Mouse (Mus musculus) skeletal muscle tissue, adult 2 months (tissue): ENCODE data around the gene Eva1b.
"Not testable (repeated sequence)": the region's sequence is repeated elsewhere in the genome, so short reads cannot be mapped to it uniquely, and the experiment has no call there.

Experiments
- DNase-seq: peaks from one replicate; pipeline ENCODE4 v3.0.0-alpha.2; 2012; ENCODE audit warnings: low read depth, low spot score

Eva1b gene

DNA sequence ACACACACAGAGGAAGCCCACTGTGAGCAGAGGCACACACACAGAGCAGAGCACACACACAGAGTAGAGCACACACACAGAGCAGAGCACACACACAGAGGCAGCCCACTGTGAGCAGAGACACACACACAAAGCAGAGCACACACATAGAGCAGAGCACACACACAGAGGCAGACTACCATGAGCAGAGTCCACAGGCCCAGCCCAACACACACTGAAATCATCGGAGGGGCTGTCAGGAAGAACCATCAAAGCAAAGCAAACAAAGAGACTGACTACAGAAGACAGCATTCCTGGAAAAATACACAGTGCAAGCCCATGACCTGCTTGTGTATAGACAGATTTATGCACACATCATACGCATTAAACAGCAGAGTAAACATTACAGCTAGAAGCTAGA is 8.3 kb downstream of the Eva1b start:
- DNase-seq: no peak

- no peak for DNase-seq
Observed at GRCm38 (mm10) chr4:126156617-126157016, 9.1 kb downstream of the Eva1b start.

DNA sequence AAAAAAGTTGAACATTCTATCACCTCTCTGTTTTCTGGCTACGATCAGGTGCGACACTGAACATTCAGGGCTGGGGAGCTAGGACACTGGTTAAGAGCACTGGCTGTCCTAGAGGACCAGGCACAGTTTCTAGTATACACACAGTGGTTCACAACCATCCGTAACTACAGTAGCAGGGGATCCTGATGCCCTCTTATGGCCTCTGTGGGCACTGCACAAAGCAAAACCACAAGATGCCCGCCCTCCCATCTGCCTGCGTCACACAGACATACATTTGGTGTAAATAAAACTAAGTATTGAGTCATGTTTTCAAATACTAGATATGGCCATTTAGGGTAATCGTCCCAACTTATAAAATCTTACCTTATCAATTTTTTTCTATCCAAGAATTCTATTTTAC is 10.0 kb downstream of the Eva1b start:
- no peak for DNase-seq

DNA sequence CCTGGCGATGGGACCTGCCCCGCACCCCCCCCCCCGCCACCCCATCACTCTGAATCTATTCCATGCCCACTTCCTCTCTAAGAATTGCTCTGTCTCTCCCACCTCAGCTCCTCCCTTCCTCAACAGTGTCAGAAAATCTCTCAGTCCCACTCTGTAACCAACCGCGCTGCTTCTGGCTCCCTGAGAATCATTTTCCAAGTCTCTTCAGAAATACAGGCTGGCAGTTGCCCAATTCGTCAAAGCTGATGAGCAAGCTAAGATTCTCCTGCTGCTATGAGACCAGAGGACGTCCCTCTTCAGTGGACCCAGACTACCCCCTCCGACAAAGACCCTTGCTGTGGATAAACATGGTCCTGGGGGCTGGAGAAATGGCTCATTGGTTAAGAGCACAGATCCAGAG is 11.9 kb downstream of the Eva1b start:
- no peak for DNase-seq

DNA sequence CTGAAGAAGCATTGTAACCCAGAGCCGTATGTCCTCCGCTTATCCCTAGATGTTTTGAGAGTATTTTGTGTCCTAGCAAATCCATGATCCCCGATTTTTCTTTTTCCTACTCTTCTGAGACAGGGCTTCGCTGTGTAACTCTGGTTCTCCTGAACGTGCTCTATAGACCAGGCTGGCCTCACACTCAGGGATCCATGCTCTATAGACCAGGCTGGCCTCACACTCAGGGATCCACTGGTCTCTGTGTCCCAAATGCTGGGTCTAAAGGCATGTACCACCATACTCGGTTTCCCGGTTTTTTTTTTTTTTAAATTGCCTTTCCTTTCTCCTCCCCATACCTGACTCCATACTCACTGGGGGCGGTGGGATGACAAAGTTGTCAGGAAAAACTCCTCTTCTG is 13.4 kb downstream of the Eva1b start:
- no peak for DNase-seq

GRCm38 (mm10) chr4:126161456-126161855 is 13.9 kb downstream of the Eva1b start:
- DNase-seq: no peak

DNA sequence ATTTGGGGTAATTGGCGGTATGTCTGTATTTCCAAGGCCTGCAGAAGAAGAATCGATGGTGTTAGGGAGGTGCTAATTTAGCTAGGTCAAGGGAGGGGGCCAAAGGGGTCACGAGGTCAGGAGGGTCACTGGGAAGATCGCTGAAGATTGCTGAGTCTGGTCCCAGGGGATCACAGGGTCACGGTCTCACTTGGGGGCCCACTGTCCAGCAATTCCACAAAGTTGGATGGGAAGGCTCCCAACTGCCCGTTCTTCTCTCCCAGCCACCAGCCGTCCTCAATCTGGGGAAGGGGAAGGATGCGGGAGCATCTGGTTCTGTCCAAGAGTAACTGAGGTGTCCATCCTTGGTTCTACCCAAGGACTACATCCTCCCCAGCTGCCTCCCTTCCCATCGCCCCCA is 14.4 kb downstream of the Eva1b start:
- no peak for DNase-seq

GRCm38 (mm10) chr4:126162544-126163066 is 15.1 kb downstream of the Eva1b start:
- peak; percentile 76 for DNase-seq

- DNase-seq: no peak
Observed at GRCm38 (mm10) chr4:126163067-126163659, 15.6 kb downstream of the Eva1b start, which contains the start of gene Sh3d21. TSS of gene Sh3d21 (minus strand) at chr4:126163491.

DNA sequence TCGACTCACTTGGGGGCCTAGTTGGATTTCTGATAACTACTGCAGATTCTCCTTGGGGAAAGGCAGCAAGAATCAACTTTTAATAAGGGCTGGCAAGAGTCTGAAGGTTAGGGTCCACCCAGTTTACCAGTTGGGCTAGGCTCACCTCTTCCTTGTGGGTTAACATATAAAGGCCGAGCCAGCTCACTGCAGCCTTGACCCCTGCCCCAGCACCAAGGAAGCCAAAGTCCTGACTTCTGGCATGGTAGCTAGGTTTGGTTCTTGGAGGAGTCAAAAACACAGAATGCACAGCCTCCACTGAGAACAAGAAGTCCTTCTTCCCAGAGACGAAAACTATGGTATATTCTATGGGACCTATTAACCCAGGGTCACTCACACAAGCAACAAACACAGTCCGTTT is 16.1 kb downstream of the Eva1b start:
- DNase-seq: no peak

- DNase-seq: not testable (repeated sequence)
Observed at GRCm38 (mm10) chr4:126165092-126165491, 17.5 kb downstream of the Eva1b start.

GRCm38 (mm10) chr4:126166084-126166483 is 18.5 kb downstream of the Eva1b start:
- no peak for DNase-seq

DNA sequence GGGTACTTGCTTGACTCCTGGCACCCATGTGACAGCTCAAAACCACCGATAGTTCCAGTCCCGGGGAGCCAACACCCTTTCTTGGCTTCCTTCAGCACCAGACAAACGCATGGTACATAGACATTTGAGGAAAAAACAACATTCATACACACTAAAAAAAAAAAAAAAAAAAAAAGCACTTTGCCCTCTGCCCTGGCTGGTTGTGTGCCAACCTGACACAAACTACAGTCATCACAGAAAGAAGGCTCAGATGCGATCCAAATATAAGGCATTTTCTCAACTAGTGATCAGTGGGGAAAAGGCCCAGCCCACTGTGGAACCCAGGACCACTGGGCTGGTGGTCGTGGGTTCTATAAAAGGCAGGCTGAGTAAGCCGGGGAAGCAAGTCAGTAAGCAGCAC is 21.3 kb downstream of the Eva1b start:
- no peak for DNase-seq

DNA sequence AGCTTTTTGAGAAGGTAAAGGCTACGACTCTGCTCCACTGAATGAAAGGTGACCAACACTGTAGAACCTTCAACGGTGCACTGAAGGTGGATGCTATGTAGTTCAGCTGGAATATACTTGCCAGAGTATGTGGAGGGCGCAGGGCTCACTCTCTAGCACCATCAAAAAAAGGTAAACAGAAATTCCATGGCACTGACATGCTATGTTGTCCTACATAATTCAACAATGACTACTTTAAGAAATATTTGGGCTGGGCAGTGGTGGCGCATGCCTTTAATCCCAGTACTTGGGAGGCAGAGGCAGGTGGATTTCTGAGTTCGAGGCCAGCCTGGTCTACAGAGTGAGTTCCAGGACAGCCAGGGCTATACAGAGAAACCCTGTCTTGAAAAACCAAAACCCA is 23.2 kb downstream of the Eva1b start:
- not testable (repeated sequence) for DNase-seq

DNA sequence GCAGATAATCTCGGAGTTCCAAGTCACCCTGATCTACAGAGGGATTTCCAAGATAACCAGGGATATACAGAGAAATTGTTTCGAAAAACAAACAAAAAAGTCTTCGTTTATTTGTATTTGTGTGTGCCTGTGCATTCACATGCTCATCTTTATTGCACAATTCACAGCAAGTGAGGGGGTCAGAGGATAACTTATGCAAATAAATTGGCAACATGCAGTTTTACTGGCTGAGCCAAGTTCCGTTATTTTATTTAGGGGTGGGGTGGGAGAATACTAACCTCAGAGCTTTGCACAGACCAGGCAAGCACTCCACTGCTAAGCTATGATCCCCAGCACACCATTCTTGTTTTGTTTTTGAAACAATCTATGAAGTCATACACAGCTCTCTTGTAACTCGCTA is 26.3 kb downstream of the Eva1b start:
- no peak for DNase-seq

DNA sequence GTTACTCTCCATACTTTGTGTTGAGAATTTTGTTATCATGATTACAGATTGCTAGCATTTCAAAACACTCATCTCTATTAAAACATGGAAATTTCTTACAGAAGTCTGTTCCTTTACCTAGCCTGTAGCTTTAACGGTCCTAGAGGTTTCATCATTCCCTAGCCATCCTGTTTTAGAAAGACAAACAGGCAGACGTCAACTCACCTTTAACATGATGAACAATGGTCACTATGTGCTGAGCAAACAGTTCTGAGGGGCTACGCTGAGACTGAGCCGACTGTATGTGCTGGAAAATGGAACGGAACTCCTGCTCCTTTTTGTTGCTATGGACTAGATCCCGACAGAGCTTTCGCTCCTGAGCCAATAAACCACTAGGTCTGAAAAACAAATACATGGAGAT is 28.4 kb downstream of the Eva1b start:
- not testable (repeated sequence) for DNase-seq

DNA sequence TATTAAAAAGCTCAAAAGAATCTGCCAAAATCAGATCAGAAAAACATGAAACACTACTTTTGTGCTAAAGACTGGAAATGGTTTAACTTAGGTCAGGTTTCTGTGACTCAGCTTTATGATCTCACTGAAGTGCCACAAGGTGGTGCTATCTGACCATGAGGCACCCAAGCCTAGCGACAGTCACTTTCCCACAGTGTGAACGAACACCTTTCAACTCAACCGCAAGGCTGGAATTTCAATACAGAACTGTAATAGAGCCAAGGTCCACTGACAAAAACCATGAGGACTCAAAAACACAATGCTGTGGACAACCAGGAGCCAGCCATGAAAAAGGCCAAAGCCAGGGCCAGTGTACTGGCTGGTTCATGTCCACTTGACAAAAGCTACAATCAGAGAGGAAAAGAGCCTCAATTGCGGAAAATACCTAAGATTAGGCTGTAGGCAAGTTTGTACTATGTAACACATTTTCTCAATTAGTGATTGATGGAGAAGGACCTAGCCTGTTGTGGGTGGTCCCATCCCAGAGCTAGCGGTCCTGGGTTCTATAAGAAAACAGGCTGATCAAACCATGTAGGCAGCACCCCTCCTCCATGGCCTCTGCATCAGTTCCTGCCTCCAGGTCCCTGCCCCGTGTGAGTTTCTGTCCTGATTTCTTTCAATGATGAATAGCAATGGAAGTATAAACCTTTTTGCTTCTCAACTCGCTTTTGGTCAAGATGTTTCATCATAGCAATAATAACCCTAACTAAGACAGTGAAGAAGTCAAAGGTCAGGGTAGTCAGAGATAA is 33.8 kb downstream of the Eva1b start:
- DNase-seq: peak; percentile 57

- no peak for DNase-seq
Observed at GRCm38 (mm10) chr4:126183034-126183433, 35.5 kb downstream of the Eva1b start.

DNA sequence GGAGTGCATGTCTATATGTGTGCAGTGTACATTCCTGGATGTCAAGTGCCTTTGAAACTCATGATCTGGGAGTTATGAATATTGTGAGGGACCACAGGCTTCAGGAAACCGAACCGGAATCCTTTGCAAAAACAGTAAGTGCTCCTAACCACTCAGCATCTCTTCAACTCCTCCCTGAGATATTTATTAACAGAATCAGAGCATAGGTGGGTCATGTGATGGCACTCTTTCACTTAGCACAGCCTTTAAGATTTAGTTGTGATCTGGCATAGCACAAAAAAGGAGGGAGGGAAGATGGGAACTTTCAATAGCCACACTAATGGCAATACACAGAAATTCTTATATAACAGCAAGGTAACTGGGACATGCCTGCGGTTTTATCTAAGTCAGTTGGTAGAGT is 39.6 kb downstream of the Eva1b start:
- DNase-seq: no peak

DNA sequence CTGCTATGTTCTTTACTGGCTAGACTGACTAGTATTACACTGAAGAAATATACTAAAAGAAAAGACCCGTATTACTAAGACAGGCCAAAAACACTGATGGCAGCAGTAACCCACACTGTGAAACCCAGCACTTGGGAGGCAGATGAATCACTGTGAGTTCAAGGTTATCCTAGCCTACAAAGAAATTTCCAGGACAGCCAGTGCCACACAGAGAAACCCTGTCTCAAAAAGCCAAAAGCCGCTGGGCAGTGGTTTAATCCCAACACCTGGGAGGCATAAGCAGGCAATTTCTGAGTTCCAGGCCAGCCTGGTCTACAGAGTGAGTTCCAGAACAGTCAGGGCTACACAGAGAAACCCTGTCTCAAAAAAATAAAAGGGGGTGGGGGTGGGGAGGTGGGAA is 43.1 kb downstream of the Eva1b start:
- no peak for DNase-seq

DNA sequence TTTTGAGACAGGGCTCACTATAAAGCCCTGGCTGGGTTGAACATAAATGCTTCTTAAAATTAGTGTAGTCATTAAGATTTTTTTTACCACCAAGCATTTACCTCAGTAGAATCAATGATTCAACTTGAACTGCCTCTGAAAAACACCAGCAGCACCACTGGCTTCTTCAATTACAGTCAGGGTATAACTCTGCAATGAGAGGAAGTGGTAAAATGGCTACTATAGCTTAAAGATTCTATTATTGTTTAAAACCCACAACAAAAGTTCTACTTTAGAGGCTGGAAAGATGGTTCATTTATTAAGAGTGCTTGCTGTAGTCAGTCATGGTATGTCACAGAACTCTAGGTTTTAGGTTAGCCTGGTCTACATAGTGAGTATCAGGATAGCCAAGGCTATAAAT is 46.7 kb downstream of the Eva1b start:
- no peak for DNase-seq

- no peak for DNase-seq
Observed at GRCm38 (mm10) chr4:126194916-126195315, 47.4 kb downstream of the Eva1b start.

- no peak for DNase-seq
Observed at GRCm38 (mm10) chr4:126197485-126197884, 49.9 kb downstream of the Eva1b start.
